Mouse (Mus musculus) myocyte (in vitro differentiated cells): ENCODE measurements around the gene Fam151b.

Experiments
- CEBPB ChIP-seq: IDR thresholded peaks from 2 replicates; pipeline ENCODE4 v1.6.1; 2011; ENCODE audit warnings: mild to moderate bottlenecking, moderate library complexity; ENCODE audit not compliant: poor library complexity, insufficient read depth, severe bottlenecking
- E2F4 ChIP-seq: IDR thresholded peaks from one replicate; pipeline ENCODE4 v1.6.1; 2011; ENCODE audit warnings: mild to moderate bottlenecking, control low read depth, moderate library complexity; ENCODE audit not compliant: insufficient read depth
- MAX ChIP-seq: IDR thresholded peaks from one replicate; pipeline ENCODE4 v1.6.1; 2011; ENCODE audit warnings: low read depth, mild to moderate bottlenecking, control low read depth
- MYOD1 ChIP-seq, 3 experiments: IDR thresholded peaks; one replicate each; pipeline ENCODE4 v1.6.1; 2011; ENCODE audit warnings: control low read depth in 2 of 3, low read depth in 2 of 3, mild to moderate bottlenecking in 2 of 3, moderate library complexity in 1 of 3; ENCODE audit not compliant: insufficient read length in 2 of 3, control insufficient read depth in 1 of 3
- MYOG ChIP-seq, 3 experiments: IDR thresholded peaks; one replicate each; pipeline ENCODE4 v1.6.1; 2011; ENCODE audit warnings: control low read depth in 2 of 3, low read depth in 2 of 3, mild to moderate bottlenecking in 2 of 3; ENCODE audit not compliant: insufficient read length in 2 of 3, control insufficient read depth in 1 of 3, insufficient read depth in 1 of 3
- POLR2A ChIP-seq: IDR thresholded peaks from one replicate; pipeline ENCODE4 v1.6.1; 2011; ENCODE audit warnings: low read depth, mild to moderate bottlenecking, control low read depth, moderate library complexity; ENCODE audit not compliant: insufficient read length
- POLR2AphosphoS2 ChIP-seq: IDR thresholded peaks from one replicate; pipeline ENCODE4 v1.6.1; 2011; ENCODE audit warnings: low read depth, control low read depth; ENCODE audit not compliant: insufficient read length
- REST ChIP-seq: IDR thresholded peaks from one replicate; pipeline ENCODE4 v1.6.1; 2011; ENCODE audit warnings: mild to moderate bottlenecking, control low read depth, moderate library complexity; ENCODE audit not compliant: insufficient read depth, insufficient read length
- SRF ChIP-seq: IDR thresholded peaks from one replicate; pipeline ENCODE4 v1.6.1; 2011; ENCODE audit warnings: low read depth; ENCODE audit not compliant: control insufficient read depth, insufficient read length
- TCF12 ChIP-seq: IDR thresholded peaks from one replicate; pipeline ENCODE4 v1.6.1; 2011; ENCODE audit warnings: mild to moderate bottlenecking, control low read depth; ENCODE audit not compliant: poor library complexity, insufficient read depth, severe bottlenecking
- TCF3 ChIP-seq: IDR thresholded peaks from one replicate; pipeline ENCODE4 v1.6.1; 2011; ENCODE audit warnings: low read depth, control low read depth; ENCODE audit not compliant: insufficient read length
- USF1 ChIP-seq: IDR thresholded peaks from one replicate; pipeline ENCODE4 v1.6.1; 2011; ENCODE audit warnings: low read depth, mild to moderate bottlenecking, control low read depth, moderate library complexity

GRCm38 (mm10) chr13:92531237-92531636 lies 47.4 kb upstream of the Fam151b start:
- TF ChIP-seq USF1 (no peak), POLR2A (no peak), E2F4 (no peak), TCF12 (no peak), TCF3 (no peak), MYOG (IDR thresholded peaks at IDR 0.05; ENCODE audit: control insufficient read depth in 1 of 3, insufficient read depth in 1 of 3, insufficient read length in 2 of 3, low read depth in 2 of 3) (no peak), SRF (no peak), MYOD1 (IDR thresholded peaks at IDR 0.05; ENCODE audit: control insufficient read depth in 1 of 3, insufficient read length in 2 of 3, low read depth in 2 of 3) (no peak), MAX (no peak), REST (no peak), POLR2AphosphoS2 (no peak), CEBPB (no peak)
